Mouse (Mus musculus) kidney, postnatal 25 days (tissue): ENCODE results near the gene Olfr1173.

Experiments
- DNase-seq, 2 experiments: peaks; one replicate each; pipeline ENCODE4 v3.0.0; 2021; ENCODE audit warnings: mixed read lengths in 2 of 2

Olfr1173 gene

DNA sequence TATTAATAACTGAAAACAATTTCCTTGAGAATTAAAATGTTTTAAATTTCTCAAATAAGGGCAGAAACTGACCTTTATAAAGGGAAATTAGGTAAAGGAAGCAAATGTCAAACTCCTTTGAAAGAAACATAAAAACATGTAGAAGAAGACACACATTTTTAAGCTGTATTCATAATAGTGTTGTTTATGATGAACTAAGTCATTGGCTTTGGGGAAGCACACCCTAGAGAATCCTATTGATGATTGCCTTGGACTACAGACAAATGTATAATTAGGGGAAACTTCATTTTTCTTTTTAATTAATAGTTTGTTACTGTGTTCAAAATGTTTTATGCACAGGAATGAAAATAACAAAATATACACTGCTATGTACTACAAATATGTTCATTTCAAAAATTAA is at the start of gene Olfr1173:
Gene Olfr1173, minus strand, starts transcription at position 101 of the 400 bp plus-strand sequence.
- no peak for DNase-seq

DNA sequence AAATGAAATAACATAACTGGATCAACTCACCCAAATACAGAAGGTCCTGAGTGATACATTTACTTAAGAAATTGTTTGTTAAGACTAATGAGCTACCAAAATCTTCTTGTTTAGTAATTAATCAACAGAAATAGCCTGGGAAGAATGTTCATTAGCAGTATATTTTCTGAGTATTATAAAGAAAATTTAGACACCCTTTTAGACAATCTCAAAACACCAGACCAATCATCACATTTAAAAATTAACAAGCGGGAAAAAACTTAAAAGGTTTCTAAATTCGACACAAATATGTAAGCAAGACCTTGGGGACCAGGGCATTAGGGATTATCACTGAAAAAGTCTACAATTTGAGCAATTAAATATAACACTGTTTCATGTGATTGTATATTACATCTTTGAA is 47.4 kb upstream of the Olfr1173 start, which contains the start of gene Olfr1175-ps:
Gene Olfr1175-ps, minus strand, starts transcription at position 101 of the 400 bp plus-strand sequence.
- DNase-seq, result no peak

DNA sequence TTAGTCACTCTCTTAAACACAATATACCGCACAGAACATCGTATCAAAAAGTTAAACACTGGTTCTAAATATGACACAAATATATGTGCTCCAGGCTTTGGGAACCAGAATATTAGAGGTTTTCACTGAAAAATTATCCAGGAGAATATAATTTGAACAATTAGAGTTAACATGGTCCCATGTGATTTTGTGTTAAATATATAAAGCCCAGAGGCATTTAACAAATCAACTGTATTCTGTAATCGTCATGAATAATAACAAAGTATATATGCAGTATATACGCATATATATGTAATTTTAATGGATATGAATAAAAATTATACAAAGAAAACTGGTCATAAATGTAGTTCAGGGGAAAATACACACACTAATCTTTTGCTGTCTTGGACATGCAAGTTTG is 35.4 kb upstream of the Olfr1173 start, which contains the start of gene Olfr1174-ps:
Gene Olfr1174-ps, minus strand, starts transcription at position 101 of the 400 bp plus-strand sequence.
- DNase-seq, result no peak

DNA sequence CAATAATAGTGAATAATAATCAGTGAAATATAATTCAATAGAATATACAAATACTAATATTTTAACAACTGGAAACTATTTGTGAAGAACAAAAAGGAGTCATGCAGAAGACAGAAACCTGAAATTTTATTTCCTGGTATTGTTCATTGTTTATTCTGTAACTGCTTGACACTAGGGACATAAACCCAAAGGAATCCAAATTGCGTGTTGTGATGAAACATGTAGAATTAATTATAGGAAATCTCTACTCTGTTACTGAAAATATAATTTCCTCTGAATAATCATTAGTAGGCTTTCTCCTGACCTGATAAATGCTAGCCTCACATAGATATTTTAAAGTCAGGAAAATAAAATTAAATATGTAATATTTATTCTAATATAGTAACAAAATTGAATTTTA is 51.4 kb downstream of the Olfr1173 start, which contains the start of gene Olfr1170:
Gene Olfr1170, minus strand, starts transcription at position 101 of the 400 bp plus-strand sequence.
- DNase-seq, result no peak
